Mouse (Mus musculus): ENCODE results near the gene Ctsq.
"Not testable (repeated sequence)": the region's sequence is repeated elsewhere in the genome, so short reads cannot be mapped to it uniquely, and the experiment has no call there.

The Ctsq gene

DNA sequence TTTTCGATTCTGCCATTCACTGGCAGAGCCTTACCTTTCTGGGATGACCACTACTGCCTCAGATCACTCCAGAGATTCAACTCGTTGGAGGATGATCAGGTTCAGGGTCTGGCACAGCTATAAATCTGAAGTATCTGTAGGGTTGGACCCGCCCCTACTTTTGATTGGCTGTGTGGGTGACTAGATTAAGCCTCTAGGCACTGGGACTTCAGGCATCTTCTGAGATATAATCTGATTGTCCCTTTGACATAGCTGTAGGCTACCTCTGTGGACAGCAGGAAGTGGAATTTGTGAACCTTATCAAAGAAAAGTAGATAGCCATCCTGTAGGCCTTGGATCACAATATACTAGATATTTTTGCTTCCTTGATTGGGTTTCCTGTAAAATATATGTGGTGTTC, at the start of gene Ctsq:
Ctsq (minus strand) TSS at position 101 of the 400 bp plus-strand sequence.
- no peak for DNase-seq (ENCODE audit: low read depth, low spot score)

DNA sequence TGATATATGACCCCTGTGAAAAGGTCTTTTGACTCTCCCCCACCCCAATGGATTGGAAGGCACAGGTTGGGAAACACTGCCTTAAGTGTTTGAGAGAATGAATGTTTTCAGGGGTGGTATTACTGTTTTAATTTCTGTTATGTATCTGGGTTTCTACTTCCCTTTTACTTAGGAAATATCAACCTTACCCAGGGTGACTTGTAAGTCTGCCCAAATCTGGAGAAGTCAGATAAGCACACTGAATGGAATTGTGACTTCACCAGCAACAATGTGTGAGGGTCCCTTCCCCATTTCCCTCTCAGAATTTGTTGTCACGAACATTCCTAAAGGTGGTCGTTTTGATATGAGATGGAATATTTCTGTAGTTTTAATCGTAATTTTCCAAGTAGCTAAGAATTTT, 17.6 kb downstream of the Ctsq start:
- no peak for DNase-seq (ENCODE audit: low read depth, low spot score)

DNA sequence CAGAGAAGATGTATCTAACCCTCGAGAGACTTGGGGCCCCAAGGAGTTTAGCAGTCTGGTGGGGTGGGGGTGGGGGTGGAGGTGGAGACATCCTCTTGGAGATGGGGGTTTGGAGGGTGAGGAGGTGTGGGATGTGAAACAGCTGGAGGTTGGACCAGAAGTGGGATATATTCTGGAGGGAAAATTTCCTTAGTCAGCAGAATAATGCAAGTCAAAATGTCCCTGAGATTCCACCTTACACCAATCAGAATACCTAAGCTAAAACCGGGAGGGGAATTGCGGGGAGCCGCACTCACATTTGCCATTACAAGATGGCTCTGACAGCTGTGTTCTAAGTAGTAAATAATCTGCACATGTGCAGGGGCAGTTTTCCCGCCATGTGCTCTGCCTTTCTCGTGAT, 18.6 kb downstream of the Ctsq start:
- no peak for DNase-seq (ENCODE audit: low read depth, low spot score)

DNA sequence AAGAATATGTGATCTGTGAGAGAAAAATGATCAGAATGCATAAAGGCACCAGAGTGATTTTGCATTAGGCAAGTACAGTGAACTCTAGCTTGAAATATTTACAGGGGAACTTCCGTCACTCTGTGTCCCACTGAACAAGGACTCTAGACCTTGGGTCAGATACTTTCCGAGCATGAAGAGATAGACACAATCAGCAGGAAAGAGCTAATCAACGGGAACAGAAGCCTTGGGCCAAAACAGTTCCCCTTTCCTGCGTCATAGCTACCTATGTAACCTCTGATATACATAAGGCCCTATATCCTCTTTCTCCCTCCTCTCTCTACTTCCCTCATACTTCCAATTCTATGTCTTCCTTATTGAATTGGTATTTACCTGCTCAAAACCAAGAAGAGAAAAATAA, 30.3 kb downstream of the Ctsq start:
- DNase-seq (ENCODE audit: low read depth, low spot score) = no peak

DNA sequence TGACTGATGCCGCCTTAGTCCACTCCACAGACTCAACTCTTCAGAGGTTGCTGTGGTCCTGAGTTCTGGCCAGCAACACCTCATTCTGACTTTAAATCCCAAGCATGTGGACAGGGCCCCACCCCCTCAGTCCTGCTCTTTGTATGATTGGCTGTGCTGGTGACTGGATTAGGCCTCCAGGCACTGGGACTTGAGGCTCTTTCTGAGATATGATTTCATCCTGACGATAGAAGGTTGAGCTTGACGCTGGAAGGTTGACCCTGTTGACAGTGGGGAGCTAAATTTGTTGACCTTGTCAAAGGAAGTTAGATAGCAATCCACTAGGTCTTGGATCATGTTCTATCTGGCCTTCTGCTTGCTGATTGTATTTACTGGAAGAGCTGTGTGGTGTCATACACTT, 34.6 kb downstream of the Ctsq start, which contains the start of gene Ctsj:
Ctsj (minus strand) TSS at position 101 of the 400 bp plus-strand sequence.
- no peak for DNase-seq (ENCODE audit: low read depth, low spot score)

DNA sequence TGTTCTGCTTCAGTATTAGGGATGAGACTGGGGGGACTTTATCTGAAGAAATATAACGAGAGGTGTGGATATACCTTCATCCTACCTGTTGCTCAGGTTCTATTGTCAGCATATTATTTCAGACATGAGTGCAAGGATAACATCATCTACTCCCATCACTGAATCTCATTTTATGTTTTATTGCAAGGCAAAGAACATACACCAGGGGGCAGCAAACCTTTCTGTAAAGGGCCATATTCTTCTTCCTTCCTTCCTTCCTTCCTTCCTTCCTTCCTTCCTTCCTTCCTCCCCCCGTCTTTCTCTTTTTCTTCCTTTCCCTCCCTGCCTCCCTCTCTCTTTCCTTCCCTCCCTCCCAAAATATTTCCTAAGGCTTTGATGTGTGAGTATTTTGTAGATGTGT, 42.8 kb downstream of the Ctsq start:
- no peak for DNase-seq (ENCODE audit: low read depth, low spot score)

DNA sequence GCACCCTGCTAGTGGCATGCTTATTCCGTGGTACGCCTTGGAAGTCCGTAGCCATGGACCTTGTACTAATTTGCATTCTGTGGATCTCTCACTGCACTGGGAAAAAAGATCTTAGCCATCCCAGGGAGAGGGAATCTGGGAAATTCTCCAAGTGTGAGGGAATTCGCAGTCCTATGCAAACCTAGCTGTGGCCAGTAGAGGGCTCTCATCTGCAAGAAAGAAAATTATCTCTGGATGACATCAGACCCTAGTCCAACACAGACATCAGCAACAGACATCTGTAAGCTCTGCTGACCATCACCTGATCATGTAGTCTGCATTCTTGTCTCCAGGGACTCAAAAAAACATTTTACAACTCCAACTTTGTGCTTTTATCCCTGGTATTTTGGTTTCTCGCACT, 53.5 kb downstream of the Ctsq start:
- DNase-seq (ENCODE audit: low read depth, low spot score) = not testable (repeated sequence)
